Mouse (Mus musculus): ENCODE measurements around the gene Gm17455.

GRCm38 (mm10) chr10:60442321-60442720, 42.8 kb downstream of the Gm17455 start:
- TF ChIP-seq CTCF (IDR thresholded peaks at IDR 0.05; ENCODE audit: extremely low read depth, insufficient read depth, low read length) (no peak), POLR2A (IDR thresholded peaks at IDR 0.05; ENCODE audit: extremely low read depth, insufficient read depth, low read length) (no peak)

All from cortical plate, adult 2 months (tissue).